In the genomic region with DNA sequence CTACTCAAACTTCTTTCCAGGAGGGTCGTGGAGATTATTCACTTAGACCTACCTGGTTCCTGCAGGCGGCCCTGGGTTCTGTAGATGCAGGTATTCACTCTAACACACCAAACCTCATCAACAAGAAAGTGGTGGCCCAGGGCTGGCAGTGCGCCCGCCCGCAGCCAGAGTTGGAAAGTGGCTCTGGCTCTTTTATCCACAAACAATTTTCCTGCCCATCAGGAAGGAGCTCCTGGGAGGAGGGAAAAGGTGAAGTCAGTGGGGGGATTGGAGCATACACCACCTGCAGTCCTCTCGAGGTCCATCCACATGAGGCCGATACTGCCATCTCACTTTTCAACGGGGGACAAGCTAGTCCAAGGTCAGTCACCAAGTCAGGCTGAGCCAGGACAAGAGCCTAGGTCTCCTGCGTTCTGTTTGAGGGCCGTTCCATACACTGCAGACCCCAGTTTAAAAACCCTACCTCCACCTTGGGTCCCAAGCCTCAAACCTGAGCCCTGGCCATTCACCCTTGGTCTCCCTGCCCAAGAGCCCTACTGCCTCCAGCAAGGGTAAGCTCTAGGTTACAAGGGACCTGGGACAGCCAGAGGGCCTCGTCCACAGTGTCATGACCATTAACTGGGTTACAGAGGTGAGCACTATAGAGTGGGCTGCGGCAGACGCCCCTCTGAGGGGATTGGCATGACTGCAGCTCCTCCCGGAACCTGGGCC, we compare ENCODE assay signal across 8 mouse cellular contexts. TPM values are rescaled to one million over a fixed set of nuclear protein-coding genes. Genes with fewer than 3 reads are reported as not detected.
DNase-seq lines count a peak whose midpoint lies in the region; ATAC-seq and TF ChIP-seq lines count a peak whose summit lies in the region.

No protein-coding gene starts in this region.

- POLR2A ChIA-PET in Patski (lab: Charles Lee) = interaction anchor here (0.9 to 1.2 kb wide), 2 partner anchors 13 to 30 kb away, joined by 3 to 4 read pairs; no protein-coding TSS in a partner anchor

- H3K9me3 ChIP-seq in forebrain, embryonic 14.5 days (replicated peaks; ENCODE audit: control insufficient read depth, low read length) = no peaks in the 10 kb centered on the region
- H3K9me3 ChIP-seq in stomach, postnatal 0 days (ENCODE audit: control insufficient read depth, low read length) = no peaks in the 10 kb centered on the region

- H3K27me3 ChIP-seq in heart, adult 2 months (ENCODE audit: control insufficient read depth, insufficient read depth, low read length) = no peaks in the 10 kb centered on the region
- H3K27me3 ChIP-seq in Patski = no peaks in the 10 kb centered on the region
- no peaks in the 10 kb centered on the region for H3K27me3 ChIP-seq in forebrain, embryonic 14.5 days (replicated peaks; ENCODE audit: control insufficient read depth, insufficient read depth, low read length)
- H3K27me3 ChIP-seq in liver, adult 2 months (ENCODE audit: control insufficient read depth, insufficient read depth, low read length) = no peaks in the 10 kb centered on the region
- H3K27me3 ChIP-seq in stomach, postnatal 0 days (ENCODE audit: control insufficient read depth, insufficient read depth, low read length) = no peaks in the 10 kb centered on the region

- TF ChIP-seq CTCF in heart, adult 2 months (IDR thresholded peaks at IDR 0.05) = no peak
- TF ChIP-seq CTCF in Patski (IDR thresholded peaks at IDR 0.05) = no peak
- no peak for TF ChIP-seq CTCF in liver, adult 2 months (IDR thresholded peaks at IDR 0.05; ENCODE audit: low read depth, low read length)
- no peak for TF ChIP-seq CTCF in stomach, postnatal 0 days (IDR thresholded peaks at IDR 0.05; ENCODE audit: low read depth)

- H3K9ac ChIP-seq in heart, adult 2 months (ENCODE audit: low read depth, low read length) = peak overlapping the region; percentile 94
- peak overlapping the region; percentile 78 for H3K9ac ChIP-seq in forebrain, embryonic 14.5 days (ENCODE audit: low read length)
- H3K9ac ChIP-seq in liver, adult 2 months (ENCODE audit: low read depth, low read length) = peak overlapping the region; percentile 96
- peak overlapping the region; percentile 87 for H3K9ac ChIP-seq in stomach, postnatal 0 days (ENCODE audit: low read length)

- DNase-seq in heart, adult 2 months = no peak
- DNase-seq in heart, adult 9 months (ENCODE audit: low spot score in 2 of 2) = no peak
- DNase-seq in Patski (ENCODE audit: low read depth, low spot score) = no peak
- no peak for DNase-seq in forebrain, embryonic 14.5 days (ENCODE audit: low spot score)
- peak; percentile 43 for DNase-seq in liver, adult 2 months (ENCODE audit: extremely low read depth, low read depth, low spot score)
- no peak for DNase-seq in stomach, postnatal 0 days (ENCODE audit: low spot score)
- DNase-seq in right cerebral cortex, postnatal 10 days (ENCODE audit: low spot score in 2 of 2) = no peak
- DNase-seq in urinary bladder, postnatal 10 days (ENCODE audit: low spot score) = no peak

- CTCF ChIA-PET in Patski (lab: Charles Lee) = interaction anchor here (1.1 to 1.7 kb wide), 3 partner anchors 24 to 43 kb away, joined by 3 to 5 read pairs (median 3); no protein-coding TSS in a partner anchor

- H3K36me3 ChIP-seq in heart, adult 2 months (ENCODE audit: control insufficient read depth, insufficient read depth, low read length) = peaks cover 4% of the 10 kb centered on the region; the same call in 1 of the 2 replicates
- H3K36me3 ChIP-seq in forebrain, embryonic 14.5 days (ENCODE audit: control insufficient read depth, insufficient read depth, low read length) = 0 out of 2 replicates have a peak, but pooled peaks cover 18% of the 10 kb centered on the region
- H3K36me3 ChIP-seq in liver, adult 2 months (ENCODE audit: control insufficient read depth, insufficient read depth, low read length) = no peaks in the 10 kb centered on the region
- H3K36me3 ChIP-seq in stomach, postnatal 0 days (ENCODE audit: control insufficient read depth, insufficient read depth, low read length) = peaks cover 2% of the 10 kb centered on the region; the same call in 1 of the 2 replicates

- peak overlapping the region; percentile 92 for H3K4me2 ChIP-seq in forebrain, embryonic 14.5 days (ENCODE audit: low read length)
- H3K4me2 ChIP-seq in stomach, postnatal 0 days (replicated peaks; ENCODE audit: low read depth) = peak overlapping the region; percentile 90

- peak overlapping the region; percentile 82 for H3K4me3 ChIP-seq in heart, adult 2 months
- peak overlapping the region; percentile 77 for H3K4me3 ChIP-seq in forebrain, embryonic 14.5 days (ENCODE audit: low read depth, low read length)
- H3K4me3 ChIP-seq in liver, adult 2 months (ENCODE audit: insufficient read depth, low read depth, low read length) = peak overlapping the region; percentile 96
- peak overlapping the region; percentile 77 for H3K4me3 ChIP-seq in stomach, postnatal 0 days (ENCODE audit: low read depth, low read length)

- intact Hi-C loops in heart, adult 2 months (cut with DNase I) = no loop called here

- in situ Hi-C loops in Patski (cut with MboI; ENCODE audit: low pct_unique_long_range_greater_than_20kb) = no loop called here

- peak; percentile 15 for ATAC-seq in Patski
- no peak for ATAC-seq in forebrain, embryonic 14.5 days
- no peak for ATAC-seq in stomach, postnatal 0 days (ENCODE audit: low FRiP score, low TSS enrichment)

- WGBS in heart, adult 2 months = 33% methylated on average over 14 of the region's 14 CpGs
- WGBS in forebrain, embryonic 14.5 days = 42% methylated on average over 14 of the region's 14 CpGs
- 50% methylated on average over 14 of the region's 14 CpGs for WGBS in liver, adult 2 months
- 37% methylated on average over 14 of the region's 14 CpGs for WGBS in stomach, postnatal 0 days

- peaks cover 5% of the 10 kb centered on the region; the same call in 1 of the 2 replicates for H3K79me2 ChIP-seq in heart, adult 2 months (replicated peaks; ENCODE audit: control insufficient read depth, insufficient read depth, low read length)
- no peaks in the 10 kb centered on the region; the same call in 1 of the 2 replicates for H3K79me2 ChIP-seq in liver, adult 2 months (ENCODE audit: control insufficient read depth, insufficient read depth, low read length)

- TF ChIP-seq EP300 in heart, adult 2 months (IDR thresholded peaks at IDR 0.05; ENCODE audit: insufficient read depth, low read depth, low read length) = no peak
- no peak for TF ChIP-seq EP300 in stomach, postnatal 0 days (optimal IDR thresholded peaks at IDR 0.05)

- peak overlapping the region; percentile 96 for H3K27ac ChIP-seq in heart, adult 2 months
- no peak overlapping the region for H3K27ac ChIP-seq in forebrain, embryonic 14.5 days (ENCODE audit: low read depth, low read length)
- H3K27ac ChIP-seq in liver, adult 2 months (replicated peaks; ENCODE audit: insufficient read depth, low read depth, low read length) = peak overlapping the region; percentile 95
- H3K27ac ChIP-seq in stomach, postnatal 0 days (replicated peaks) = peak overlapping the region; percentile 91

- peaks cover 6% of the 10 kb centered on the region for H3K4me1 ChIP-seq in heart, adult 2 months (ENCODE audit: control insufficient read depth, insufficient read depth, low read length)
- peaks cover 7% of the 10 kb centered on the region; the same call in 1 of the 2 replicates for H3K4me1 ChIP-seq in forebrain, embryonic 14.5 days (ENCODE audit: control insufficient read depth, insufficient read depth, low read length)
- H3K4me1 ChIP-seq in liver, adult 2 months (ENCODE audit: control insufficient read depth, insufficient read depth, low read length) = peaks cover 6% of the 10 kb centered on the region
- H3K4me1 ChIP-seq in stomach, postnatal 0 days (replicated peaks; ENCODE audit: control insufficient read depth, insufficient read depth) = 0 out of 2 replicates have a peak, but pooled peaks cover 4% of the 10 kb centered on the region

- no peak; the same call in 1 of the 2 replicates for TF ChIP-seq POLR2A in heart, adult 2 months (IDR thresholded peaks at IDR 0.05; ENCODE audit: insufficient read depth, low read depth, low read length)
- TF ChIP-seq POLR2A in liver, adult 2 months (IDR thresholded peaks at IDR 0.05; ENCODE audit: extremely low read depth, insufficient read depth, low read length) = no peak

RNA-seq across cellular contexts. Expression of gene Ankrd9, which starts 0.8 kb away (rescaled TPM):
- total RNA-seq in heart, adult 2 months (2021) = 10 to 100 TPM; 59.3 to 84.2 TPM
- 80.5 and 93.2 TPM in 2 replicates for polyA plus RNA-seq in heart, adult 2 months (2012; rRNA removed)
- polyA plus RNA-seq in Patski (2021) = 9.9 TPM
- 6.0 and 7.2 TPM in 2 replicates for polyA plus RNA-seq in forebrain, embryonic 14.5 days (2014; fragmentation: Nextera tagmentation; extraction: Ambion mirVana)
- total RNA-seq in liver, adult 2 months (2014; rRNA removed) = 0.94 and 1.4 TPM in 2 replicates
- polyA plus RNA-seq in liver, adult 2 months (2012; rRNA removed) = 10.5 and 12.8 TPM in 2 replicates
- 25.1 and 25.9 TPM in 2 replicates for polyA plus RNA-seq in stomach, postnatal 0 days (2015; fragmentation: Nextera tagmentation; extraction: Ambion mirVana)
